Mouse (Mus musculus) MEL (cell line): ENCODE measurements around the gene Nosip.

Source experiments
- BHLHE40 ChIP-seq: IDR thresholded peaks from 2 replicates; pipeline ENCODE4 v1.6.1; 2012; ENCODE audit warnings: low read depth, mild to moderate bottlenecking, inconsistent platforms, low read length, improper control_type of control experiment, borderline replicate concordance
- CHD2 ChIP-seq: IDR thresholded peaks from 2 replicates; pipeline ENCODE4 v1.6.1; 2011; ENCODE audit warnings: low read length, improper control_type of control experiment
- CTCF ChIP-seq, 3 experiments: IDR thresholded peaks in 2 of 3; conservative IDR thresholded peaks in 1 of 3; 2 replicates each; pipeline ENCODE4 v1.5.1; 2011 to 2012; ENCODE audit warnings: low read length in 3 of 3, low read depth in 2 of 3, mild to moderate bottlenecking in 2 of 3, improper control_type of control experiment in 1 of 3, inconsistent platforms in 1 of 3, mixed read lengths in 1 of 3, moderate library complexity in 1 of 3; ENCODE audit not compliant: control insufficient read depth in 1 of 3, insufficient read depth in 1 of 3, poor library complexity in 1 of 3, severe bottlenecking in 1 of 3
- E2F4 ChIP-seq: IDR thresholded peaks from 2 replicates; pipeline ENCODE4 v1.6.1; 2011; ENCODE audit warnings: low read depth, low read length, improper control_type of control experiment, borderline replicate concordance
- EP300 ChIP-seq, 2 experiments: IDR thresholded peaks; 2 replicates each; pipeline ENCODE4 v1.6.1; 2011; ENCODE audit warnings: improper control_type of control experiment in 2 of 2, low read length in 2 of 2, low read depth in 1 of 2, mild to moderate bottlenecking in 1 of 2
- GABPA ChIP-seq: IDR thresholded peaks from 2 replicates; pipeline ENCODE4 v1.6.1; 2012; ENCODE audit warnings: low read depth, mild to moderate bottlenecking, inconsistent platforms, low read length, improper control_type of control experiment, moderate library complexity
- MAFK ChIP-seq: IDR thresholded peaks from 2 replicates; pipeline ENCODE4 v1.6.1; 2011; ENCODE audit warnings: low read depth, mild to moderate bottlenecking, low read length, improper control_type of control experiment, borderline replicate concordance
- MYB ChIP-seq: IDR thresholded peaks from 2 replicates; pipeline ENCODE4 v1.6.1; 2011; ENCODE audit warnings: mild to moderate bottlenecking, low read depth, low read length, improper control_type of control experiment
- POLR2A ChIP-seq, 2 experiments: IDR thresholded peaks; 2 replicates each; pipeline ENCODE4 v1.6.1; 2011 to 2012; ENCODE audit warnings: low read length in 2 of 2, mild to moderate bottlenecking in 2 of 2, control low read depth in 1 of 2, improper control_type of control experiment in 1 of 2, low read depth in 1 of 2, moderate library complexity in 1 of 2; ENCODE audit not compliant: control insufficient read depth in 1 of 2, insufficient read depth in 1 of 2, poor library complexity in 1 of 2
- TBP ChIP-seq: IDR thresholded peaks from 2 replicates; pipeline ENCODE4 v1.8.0; 2011; ENCODE audit warnings: low read depth, low read length, improper control_type of control experiment
- USF1 ChIP-seq: IDR thresholded peaks from 2 replicates; pipeline ENCODE4 v1.6.1; 2014; ENCODE audit warnings: low read depth, mild to moderate bottlenecking, inconsistent platforms, low read length, improper control_type of control experiment, moderate library complexity
- ZKSCAN1 ChIP-seq: IDR thresholded peaks from 2 replicates; pipeline ENCODE4 v1.6.1; 2012; ENCODE audit warnings: low read depth, mild to moderate bottlenecking, inconsistent platforms, low read length, improper control_type of control experiment, moderate library complexity
- ZNF384 ChIP-seq: IDR thresholded peaks from 2 replicates; pipeline ENCODE4 v1.6.1; 2012; ENCODE audit warnings: low read depth, mild to moderate bottlenecking, inconsistent platforms, low read length, improper control_type of control experiment

GRCm38 (mm10) chr7:45035631-45036030 is 26.6 kb upstream of the Nosip start:
- no peak for TF ChIP-seq EP300 (IDR thresholded peaks at IDR 0.05; ENCODE audit: low read depth in 1 of 2, low read length in 2 of 2)
- no peak for TF ChIP-seq CTCF (IDR thresholded peaks at IDR 0.05 in 2 of 3, conservative IDR thresholded peaks at IDR 0.05 in 1 of 3; ENCODE audit: control insufficient read depth in 1 of 3, insufficient read depth in 1 of 3, low read depth in 2 of 3, low read length in 3 of 3, poor library complexity in 1 of 3, severe bottlenecking in 1 of 3)
- no peak for TF ChIP-seq MAFK
- no peak for TF ChIP-seq ZNF384
- TF ChIP-seq TBP = no peak
- TF ChIP-seq MYB = no peak
- TF ChIP-seq E2F4 = no peak
- no peak for TF ChIP-seq POLR2A (IDR thresholded peaks at IDR 0.05; ENCODE audit: control insufficient read depth in 1 of 2, insufficient read depth in 1 of 2, low read depth in 1 of 2, low read length in 2 of 2, poor library complexity in 1 of 2)
- no peak for TF ChIP-seq ZKSCAN1
- no peak for TF ChIP-seq USF1
- TF ChIP-seq CHD2 = no peak
- TF ChIP-seq BHLHE40 = no peak
- no peak for TF ChIP-seq GABPA
